Mouse (Mus musculus) 416B (cell line): ENCODE data around the gene Dnase2a.

Experiments
- DNase-seq: peaks from one replicate; pipeline ENCODE4 v3.0.0; 2011; ENCODE audit warnings: low read depth

The Dnase2a gene

GRCm38 (mm10) chr8:84970135-84970790, 61.9 kb downstream of the Dnase2a start:
- DNase-seq, result no peak

- no peak for DNase-seq
Observed at GRCm38 (mm10) chr8:84970913-84971312, 62.6 kb downstream of the Dnase2a start.
